Mouse (Mus musculus) right cerebral cortex, adult 2 months (tissue): ENCODE results near the gene Mief1.

Experiments
- DNase-seq, 2 experiments: peaks; one replicate each; pipeline ENCODE4 v3.0.0; 2021 to 2022; ENCODE audit warnings: low spot score in 2 of 2

The Mief1 gene

GRCm38 (mm10) chr15:80263610-80264575 lies 30.1 kb downstream of the Mief1 start, which contains the start of gene Rps19bp1:
Gene Rps19bp1, minus strand, starts transcription at chr15:80264315.
- DNase-seq = peak; percentile 88 to 90

GRCm38 (mm10) chr15:80266281-80266680 lies 32.5 kb downstream of the Mief1 start:
- DNase-seq = peak; percentile 90 to 93

GRCm38 (mm10) chr15:80271858-80272396 lies 38.1 kb downstream of the Mief1 start:
- no peak for DNase-seq

- no peak for DNase-seq
Observed at GRCm38 (mm10) chr15:80277107-80277506, 43.3 kb downstream of the Mief1 start.

GRCm38 (mm10) chr15:80277625-80278024 lies 43.8 kb downstream of the Mief1 start:
- no peak for DNase-seq

- DNase-seq = peak; percentile 78
Observed at GRCm38 (mm10) chr15:80278121-80278759, 44.4 kb downstream of the Mief1 start.

- DNase-seq = peak in 1 of 2 experiments; percentile 35
Observed at GRCm38 (mm10) chr15:80279053-80279452, 45.2 kb downstream of the Mief1 start.

GRCm38 (mm10) chr15:80280646-80281045 lies 46.8 kb downstream of the Mief1 start:
- DNase-seq = peak; percentile 51 to 53

GRCm38 (mm10) chr15:80286851-80287415 lies 53.1 kb downstream of the Mief1 start, which contains the start of gene Cacna1i:
Gene Cacna1i, plus strand, starts transcription at chr15:80287238.
- DNase-seq = peak; percentile 73 to 74

- peak; percentile 29 to 41 for DNase-seq
Observed at GRCm38 (mm10) chr15:80288036-80288435, 54.2 kb downstream of the Mief1 start.

- peak; percentile 80 to 87 for DNase-seq
Observed at GRCm38 (mm10) chr15:80289436-80289835, 55.6 kb downstream of the Mief1 start.

- no peak for DNase-seq
Observed at GRCm38 (mm10) chr15:80297146-80297545, 63.3 kb downstream of the Mief1 start.
